Mouse (Mus musculus) naive thymus-derived CD4-positive, alpha-beta T cell, adult 2 months (primary cell): Measurements from ENCODE around the gene Ankrd45.
"Not testable (repeated sequence)": the region's sequence is repeated elsewhere in the genome, so short reads cannot be mapped to it uniquely, and the experiment has no call there.

Experiments used
- DNase-seq: peaks from one replicate; pipeline ENCODE4 v3.0.0-alpha.2; 2011; ENCODE audit warnings: low read depth

Ankrd45 gene

GRCm38 (mm10) chr1:161142531-161143159 lies at the start of gene Ankrd45:
TSS of gene Ankrd45 (plus strand) at chr1:161142691.
- peak; percentile 23 for DNase-seq

GRCm38 (mm10) chr1:161099721-161100405 lies 42.6 kb upstream of the Ankrd45 start:
- DNase-seq = no peak

DNA sequence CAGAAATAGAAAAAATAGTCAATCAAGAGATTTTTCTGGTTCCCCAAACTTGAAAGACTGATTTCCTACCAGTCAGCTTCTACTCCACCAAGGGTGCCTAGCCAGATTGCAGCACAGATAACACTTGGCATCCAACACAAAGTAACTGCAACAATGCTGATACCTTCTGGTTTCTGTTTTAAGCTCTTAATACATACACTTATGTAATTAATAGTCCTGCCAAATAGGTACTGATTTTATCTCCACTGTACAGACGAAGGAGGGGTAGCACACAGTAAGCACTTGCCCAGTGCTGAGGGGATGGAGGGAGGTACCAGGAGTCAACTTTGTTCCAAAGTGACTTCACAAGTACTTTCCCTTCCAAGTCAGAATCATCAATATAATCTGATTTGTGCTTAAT lies 38.6 kb upstream of the Ankrd45 start:
- no peak for DNase-seq

GRCm38 (mm10) chr1:161109216-161109615 lies 33.3 kb upstream of the Ankrd45 start:
- no peak for DNase-seq

- no peak for DNase-seq
Observed at GRCm38 (mm10) chr1:161114591-161114990, 27.9 kb upstream of the Ankrd45 start.

DNA sequence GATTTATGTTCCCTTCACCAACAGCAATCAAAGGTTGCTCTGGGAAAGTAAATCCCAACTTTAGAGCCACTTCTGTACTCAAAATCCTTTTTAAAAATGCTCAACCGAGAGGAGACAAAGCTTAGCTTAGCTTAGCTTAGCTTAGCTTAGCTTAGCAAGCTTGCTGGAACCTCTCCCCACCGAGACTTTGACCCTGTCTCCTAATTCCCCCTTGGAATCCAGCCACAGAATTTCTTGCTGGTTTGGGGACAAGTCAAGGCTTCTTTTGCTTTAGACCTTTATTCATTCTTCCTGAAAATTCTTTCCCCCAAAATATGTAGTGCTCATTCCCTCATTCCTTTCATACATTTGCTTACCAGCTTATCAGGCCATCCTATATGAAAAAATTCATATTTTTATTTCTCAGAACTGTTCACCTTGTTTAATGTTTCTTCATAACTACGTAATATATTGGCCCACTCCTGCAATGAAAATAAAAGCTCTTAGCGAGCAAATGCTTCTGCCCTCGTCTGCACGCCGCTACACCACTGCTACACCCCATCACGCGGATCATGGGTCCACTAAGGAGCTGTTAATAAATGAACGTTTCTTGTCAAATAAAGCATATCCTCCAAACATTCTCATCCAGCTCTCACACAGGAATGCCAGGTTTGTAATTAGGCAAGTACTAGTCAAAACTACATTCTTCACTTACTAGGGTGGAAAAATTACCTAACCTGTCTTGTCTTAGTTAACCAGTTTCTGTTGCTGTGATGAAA lies 19.7 kb upstream of the Ankrd45 start:
- no peak for DNase-seq

- no peak for DNase-seq
Observed at GRCm38 (mm10) chr1:161126461-161126860, 16.0 kb upstream of the Ankrd45 start.

- peak; percentile 97 for DNase-seq
Observed at GRCm38 (mm10) chr1:161130726-161131664, 11.5 kb upstream of the Ankrd45 start, which contains the start of gene Klhl20. TSS of gene Klhl20 (minus strand) at chr1:161131511.

- no peak for DNase-seq
Observed at GRCm38 (mm10) chr1:161139496-161139895, 3.0 kb upstream of the Ankrd45 start.

DNA sequence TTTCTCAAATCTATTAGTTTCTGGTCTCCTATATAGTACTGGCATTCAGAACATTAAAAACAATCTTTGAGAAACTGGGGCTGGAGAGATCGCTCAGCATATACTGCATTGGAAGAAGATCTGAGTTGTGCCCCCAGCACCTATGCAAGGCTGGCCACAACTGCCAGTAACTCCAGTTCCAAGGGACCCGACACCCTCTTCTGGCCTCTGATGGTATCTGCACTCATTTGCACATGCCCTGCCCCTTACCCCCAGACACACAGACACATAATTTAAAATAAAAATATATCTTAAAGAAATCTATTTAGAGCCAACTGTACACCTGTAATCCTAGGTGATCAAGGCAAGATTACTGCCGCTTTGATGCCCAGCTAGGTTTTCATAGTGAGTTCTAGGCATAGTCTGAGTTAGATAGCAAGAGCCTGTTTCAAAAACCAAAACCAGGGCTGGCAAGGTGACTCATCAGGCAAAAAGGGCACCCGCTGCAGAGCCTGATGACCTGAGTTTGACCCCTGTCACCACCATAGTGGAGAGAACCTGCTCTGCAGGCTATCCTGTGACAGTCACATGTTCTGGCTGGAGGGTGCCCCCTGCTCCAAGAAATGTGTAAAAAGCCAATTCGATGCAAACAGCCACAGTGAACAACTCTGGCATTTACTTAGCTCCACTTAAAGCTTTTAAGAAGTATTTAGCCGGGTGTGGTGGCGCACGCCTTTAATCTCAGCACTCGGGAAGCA lies 2.3 kb upstream of the Ankrd45 start:
- no peak for DNase-seq

- no peak for DNase-seq
Observed at GRCm38 (mm10) chr1:161143216-161143615, 725 bp downstream of the Ankrd45 start.

DNA sequence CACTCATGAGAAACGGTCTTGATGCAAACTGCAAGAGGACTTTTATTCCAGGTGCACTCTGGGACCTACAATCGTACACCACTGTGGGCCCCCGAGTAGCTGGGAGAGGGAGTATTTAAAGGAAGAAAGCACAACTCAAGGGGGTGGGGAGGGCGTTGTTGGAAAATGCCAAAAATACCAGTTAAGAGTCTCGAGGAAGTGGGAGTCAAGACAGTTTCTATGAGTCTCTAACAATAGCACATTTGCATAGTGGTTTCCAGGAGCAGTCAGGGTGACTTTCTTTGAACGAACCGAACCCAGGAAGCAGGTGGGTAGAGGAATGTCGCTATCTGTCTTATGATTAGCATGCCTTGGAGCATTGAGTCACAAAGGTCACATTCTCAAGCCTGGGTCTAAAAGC lies 3.1 kb downstream of the Ankrd45 start:
- not testable (repeated sequence) for DNase-seq

GRCm38 (mm10) chr1:161147888-161148287 lies 5.4 kb downstream of the Ankrd45 start:
- no peak for DNase-seq

- no peak for DNase-seq
Observed at GRCm38 (mm10) chr1:161151098-161151497, 8.6 kb downstream of the Ankrd45 start.

DNA sequence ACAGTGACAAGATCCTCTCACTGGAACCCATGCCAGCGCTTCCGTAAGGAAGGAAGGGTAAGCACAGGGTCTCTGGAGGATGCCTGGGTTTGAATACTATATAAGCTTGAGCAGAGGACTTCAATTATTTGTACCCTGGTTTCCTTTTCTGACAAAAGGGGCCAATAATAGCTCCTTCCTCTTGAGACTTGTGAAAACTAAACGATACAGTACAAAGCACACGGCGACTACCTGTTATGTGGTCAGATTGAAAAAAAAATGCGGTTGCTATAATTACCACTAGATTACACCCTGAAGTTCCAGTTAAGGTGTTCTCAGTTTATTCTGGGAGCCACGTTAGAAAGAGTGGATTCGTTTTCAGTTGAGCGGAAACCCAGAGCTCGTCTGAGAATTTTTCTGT lies 14.1 kb downstream of the Ankrd45 start:
- peak; percentile 54 for DNase-seq

DNA sequence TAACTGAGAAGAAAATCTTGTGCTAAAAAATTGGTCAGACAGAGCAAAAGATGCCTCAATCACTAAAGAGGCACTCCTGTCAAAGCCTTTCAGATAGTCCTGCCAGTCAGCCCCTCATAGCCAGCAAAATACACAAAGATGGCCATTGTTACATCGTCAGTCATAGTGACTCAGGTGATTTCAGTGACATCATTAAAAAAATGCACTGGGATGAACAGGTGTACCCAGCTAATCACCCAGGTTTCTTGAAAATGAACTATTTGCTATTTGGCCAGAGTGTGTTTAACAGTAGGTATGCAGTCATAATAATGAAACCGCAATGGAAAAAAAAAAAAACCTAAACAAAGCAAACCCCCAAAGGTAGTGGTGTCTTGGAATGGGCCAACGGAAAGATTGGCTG lies 16.7 kb downstream of the Ankrd45 start, which contains the start of gene Tex50:
TSS of gene Tex50 (minus strand) at position 101 of the 400 bp plus-strand sequence.
- DNase-seq = no peak

DNA sequence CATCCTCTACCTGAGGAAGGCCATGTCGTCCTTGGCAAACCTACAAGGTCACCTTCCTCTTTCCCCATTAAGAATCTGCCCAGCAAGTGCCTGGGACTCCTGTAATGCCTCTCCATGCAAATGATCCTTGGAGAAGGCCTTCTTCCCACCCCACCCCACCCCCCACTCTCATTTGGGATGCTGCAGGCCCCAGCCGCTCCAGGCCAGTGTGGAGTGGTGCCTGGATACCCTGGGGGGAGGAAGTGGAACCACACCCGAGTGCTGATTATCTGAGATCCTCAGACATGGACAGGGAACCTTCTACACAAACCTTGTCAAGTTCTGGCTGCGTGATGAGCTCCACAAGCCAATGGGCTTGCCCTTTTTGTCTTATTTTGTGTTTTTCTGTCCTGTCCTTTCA lies 17.8 kb downstream of the Ankrd45 start:
- DNase-seq = no peak

DNA sequence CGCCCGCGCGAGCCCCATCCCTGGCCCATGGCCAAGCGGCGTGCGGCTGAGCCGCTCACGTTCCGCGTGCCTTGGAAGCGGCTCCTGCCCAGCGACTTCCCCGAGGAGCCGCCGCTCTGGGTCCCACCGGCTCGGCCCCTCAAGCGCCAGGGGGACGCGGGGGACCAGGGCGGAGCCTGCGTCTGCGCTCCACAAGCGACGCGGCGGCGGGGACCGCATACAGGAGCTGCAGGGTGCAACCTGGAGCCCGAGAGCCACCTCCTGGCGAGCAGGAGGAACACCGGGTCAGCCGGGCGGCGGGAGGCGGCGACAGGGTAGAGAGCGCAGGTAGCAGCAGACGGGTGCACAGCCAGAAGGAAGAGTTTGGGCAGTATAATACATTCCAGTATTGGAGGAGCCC lies 28.2 kb downstream of the Ankrd45 start:
- peak; percentile 81 for DNase-seq

DNA sequence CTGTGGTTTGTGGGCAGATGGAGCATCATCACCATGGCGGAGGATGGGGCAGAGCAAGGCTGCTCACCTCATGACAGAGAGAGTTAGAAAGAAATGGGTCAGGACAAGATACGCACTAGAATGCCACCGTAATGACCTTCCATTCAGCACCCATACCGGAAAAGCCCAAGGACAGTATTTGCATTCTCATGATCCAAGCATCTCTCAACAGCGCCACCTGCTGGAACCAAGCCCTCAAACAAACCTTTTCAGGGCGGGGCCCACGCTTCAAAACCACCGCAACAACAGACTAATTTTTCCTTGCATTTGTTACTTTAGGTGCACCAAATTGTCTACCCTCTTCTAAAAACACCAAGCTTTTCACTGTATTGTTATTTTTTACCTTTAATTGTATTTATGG lies 38.2 kb downstream of the Ankrd45 start:
- peak; percentile 86 for DNase-seq

DNA sequence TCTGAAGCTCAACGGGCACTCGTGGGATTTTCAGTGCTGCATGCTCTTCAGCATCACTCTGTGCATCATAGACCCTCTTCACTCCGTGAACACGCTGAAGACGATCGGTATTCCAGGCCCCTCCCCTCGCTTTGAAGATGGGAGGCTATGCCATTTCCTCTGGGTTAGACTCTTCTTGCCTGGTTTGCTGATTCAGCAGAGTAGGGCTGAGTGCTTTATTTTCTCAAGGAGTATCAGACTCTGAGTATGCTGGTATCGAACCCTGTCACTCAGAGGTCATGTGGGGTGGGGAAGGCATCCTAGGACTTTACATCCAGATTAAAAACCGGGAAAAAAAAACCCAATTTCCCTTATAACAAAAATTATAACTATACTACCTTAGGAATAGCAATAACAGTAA lies 39.9 kb downstream of the Ankrd45 start:
- no peak for DNase-seq

DNA sequence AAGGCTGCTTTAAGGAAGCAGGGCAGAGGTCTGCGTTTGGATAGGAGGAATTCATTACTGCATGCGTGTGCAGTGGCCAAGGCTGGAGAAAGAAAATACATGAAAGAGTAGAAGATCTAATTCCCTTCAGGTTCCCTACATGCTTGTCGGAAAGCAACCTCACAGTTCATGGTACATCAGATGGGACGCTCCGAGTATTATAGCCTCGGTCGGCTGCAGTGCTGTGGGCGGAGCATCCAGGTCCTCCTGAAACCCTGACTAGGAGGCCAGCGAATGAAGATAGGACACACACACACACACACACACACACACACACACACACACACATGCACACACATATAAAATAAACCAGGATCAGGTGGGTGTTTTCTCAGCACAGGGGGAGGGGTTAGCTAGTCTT lies 41.2 kb downstream of the Ankrd45 start:
- DNase-seq = no peak
